Mouse (Mus musculus) CH12.LX (cell line): ENCODE measurements around the gene Med17. TPM values are rescaled to one million over a fixed set of nuclear protein-coding genes. Genes with fewer than 3 reads are reported as not detected.
"Not testable (repeated sequence)": the region's sequence is repeated elsewhere in the genome, so short reads cannot be mapped to it uniquely, and the experiment has no call there.

Experiments
- DNase-seq: peaks from one replicate; pipeline ENCODE4 v3.0.0-alpha.2; 2013; ENCODE audit errors: extremely low read depth
- H3K27ac ChIP-seq: 2 replicates; pipeline ENCODE4 v1.5.1; 2012; ENCODE audit warnings: low read depth, mild to moderate bottlenecking, control low read depth, moderate library complexity; ENCODE audit not compliant: insufficient read depth
- H3K27me3 ChIP-seq: replicated peaks from 2 replicates; pipeline ENCODE3; 2012; ENCODE audit warnings: inconsistent platforms
- H3K36me3 ChIP-seq, 2 experiments: replicated peaks in 1 of 2; 2 replicates each; pipeline versions ENCODE3 to v1.6.1; 2012; ENCODE audit warnings: inconsistent platforms in 1 of 2, low read length in 1 of 2, mild to moderate bottlenecking in 1 of 2, mixed read lengths in 1 of 2, moderate library complexity in 1 of 2; ENCODE audit not compliant: control insufficient read depth in 1 of 2, insufficient read depth in 1 of 2
- H3K4me1 ChIP-seq, 2 experiments: 2 replicates each; pipeline ENCODE4 v1.6.1; 2012; ENCODE audit warnings: inconsistent platforms in 1 of 2, moderate library complexity in 1 of 2; ENCODE audit not compliant: insufficient read depth in 2 of 2, control insufficient read depth in 1 of 2
- H3K4me2 ChIP-seq: 2 replicates; pipeline ENCODE4 v1.6.1; 2012; ENCODE audit warnings: low read depth, mild to moderate bottlenecking, control low read depth; ENCODE audit not compliant: poor library complexity, insufficient read depth, severe bottlenecking
- H3K4me3 ChIP-seq, 3 experiments: fragments of 150-350 bp in 1 of 3; sonication (generic) in 1 of 3; replicated peaks in 1 of 3; 2 replicates each; pipeline versions ENCODE3 to v1.5.1; 2011 to 2012; ENCODE audit warnings: low read depth in 2 of 3, low read length in 2 of 3, mild to moderate bottlenecking in 2 of 3, moderate library complexity in 2 of 3, control low read depth in 1 of 3, improper control_type of control experiment in 1 of 3, inconsistent platforms in 1 of 3, mixed read lengths in 1 of 3; ENCODE audit not compliant: poor library complexity in 1 of 3
- H3K79me2 ChIP-seq: replicated peaks from 2 replicates; pipeline ENCODE4 v1.6.1; 2012; ENCODE audit warnings: mild to moderate bottlenecking, moderate library complexity; ENCODE audit not compliant: control insufficient read depth, poor library complexity, insufficient read depth, severe bottlenecking; ENCODE audit errors: extremely low read depth
- H3K9ac ChIP-seq: 2 replicates; pipeline ENCODE4 v1.6.1; 2012; ENCODE audit warnings: low read depth, mild to moderate bottlenecking, control low read depth, moderate library complexity; ENCODE audit not compliant: insufficient read depth
- H3K9me3 ChIP-seq: replicated peaks from 2 replicates; pipeline ENCODE3; 2012; ENCODE audit warnings: low read length, inconsistent platforms, mixed read lengths
- CHD1 ChIP-seq: IDR thresholded peaks from 2 replicates; pipeline ENCODE4 v1.6.1; 2012; ENCODE audit warnings: low read depth, low read length, improper control_type of control experiment, inconsistent platforms
- CHD2 ChIP-seq: IDR thresholded peaks from 2 replicates; pipeline ENCODE4 v1.6.1; 2011; ENCODE audit warnings: low read length, improper control_type of control experiment
- CTCF ChIP-seq, 2 experiments: IDR thresholded peaks in 1 of 2; conservative IDR thresholded peaks in 1 of 2; 2 replicates each; pipeline ENCODE4 v1.5.1; 2011 to 2012; ENCODE audit warnings: low read depth in 2 of 2, low read length in 2 of 2, improper control_type of control experiment in 1 of 2, inconsistent platforms in 1 of 2, mild to moderate bottlenecking in 1 of 2, moderate library complexity in 1 of 2
- GABPA ChIP-seq: IDR thresholded peaks from 2 replicates; pipeline ENCODE4 v1.6.1; 2012; ENCODE audit warnings: low read depth, low read length, improper control_type of control experiment, inconsistent platforms; ENCODE audit not compliant: insufficient replicate concordance
- JUN ChIP-seq: IDR thresholded peaks from 2 replicates; pipeline ENCODE4 v1.6.1; 2011; ENCODE audit warnings: low read depth, mild to moderate bottlenecking, low read length, improper control_type of control experiment, moderate library complexity; ENCODE audit not compliant: insufficient read depth
- MYC ChIP-seq: IDR thresholded peaks from 2 replicates; pipeline ENCODE4 v1.6.1; 2011; ENCODE audit warnings: low read depth, mild to moderate bottlenecking, improper control_type of control experiment, low read length
- NELFE ChIP-seq: IDR thresholded peaks from 2 replicates; pipeline ENCODE4 v1.6.1; 2011; ENCODE audit warnings: low read depth, low read length, improper control_type of control experiment
- PAX5 ChIP-seq: IDR thresholded peaks from 2 replicates; pipeline ENCODE4 v1.6.1; 2012; ENCODE audit warnings: low read length, inconsistent platforms, mixed read lengths
- POLR2A ChIP-seq: IDR thresholded peaks from 2 replicates; pipeline ENCODE4 v1.6.1; 2011; ENCODE audit warnings: low read depth, mild to moderate bottlenecking, improper control_type of control experiment, low read length
- POLR2AphosphoS2 ChIP-seq: IDR thresholded peaks from 2 replicates; pipeline ENCODE4 v1.6.1; 2011; ENCODE audit warnings: low read depth, low read length, improper control_type of control experiment
- SIN3A ChIP-seq: IDR thresholded peaks from 2 replicates; pipeline ENCODE4 v1.6.1; 2012; ENCODE audit warnings: low read length, improper control_type of control experiment, inconsistent platforms
- TCF12 ChIP-seq: IDR thresholded peaks from 2 replicates; pipeline ENCODE4 v1.6.1; 2014; ENCODE audit warnings: low read depth, mild to moderate bottlenecking, inconsistent platforms, low read length, improper control_type of control experiment
- ZMIZ1 ChIP-seq: IDR thresholded peaks from 2 replicates; pipeline ENCODE4 v1.6.1; 2012; ENCODE audit warnings: low read depth, mild to moderate bottlenecking, inconsistent platforms, low read length, improper control_type of control experiment
- dilution Hi-C: fragments of 300-500 bp; cut with MboI; formaldehyde crosslinking; loops from 2 replicates; pipeline ENCODE4 v1.14.3; 2020; ENCODE audit warnings: low sequenced_read_pairs; ENCODE audit not compliant: extremely low pct_unique_long_range_greater_than_20kb, extremely low pct_ligation_motif_present
- in situ Hi-C: fragments of 300-500 bp; cut with MboI; formaldehyde crosslinking; loops from 3 replicates; pipeline ENCODE4 v1.14.3; 2019; ENCODE audit warnings: low sequenced_read_pairs, low pct_ligation_motif_present, low pct_unique_long_range_greater_than_20kb, mixed read lengths
- polyA plus RNA-seq: library from polyadenylated mRNA; unstranded; fragments of >175 nt; gene quantifications from 2 replicates; pipeline ENCODE4 v1.2.1, GENCODE M21; 2012; ENCODE audit warnings: low read depth; ENCODE audit not compliant: insufficient read length
- total RNA-seq, 2 experiments: library from RNA; depleted of rRNA; stranded (reverse); fragments of 300-350 nt in 1 of 2; fragments of >200 nt in 1 of 2; gene quantifications; 2 replicates each; pipeline ENCODE4 v1.2.3; 2012 to 2014

Gene Med17
- total and polyA plus RNA-seq, 3 experiments, result 39.7 to 59.8 (median 57.0) TPM

DNA sequence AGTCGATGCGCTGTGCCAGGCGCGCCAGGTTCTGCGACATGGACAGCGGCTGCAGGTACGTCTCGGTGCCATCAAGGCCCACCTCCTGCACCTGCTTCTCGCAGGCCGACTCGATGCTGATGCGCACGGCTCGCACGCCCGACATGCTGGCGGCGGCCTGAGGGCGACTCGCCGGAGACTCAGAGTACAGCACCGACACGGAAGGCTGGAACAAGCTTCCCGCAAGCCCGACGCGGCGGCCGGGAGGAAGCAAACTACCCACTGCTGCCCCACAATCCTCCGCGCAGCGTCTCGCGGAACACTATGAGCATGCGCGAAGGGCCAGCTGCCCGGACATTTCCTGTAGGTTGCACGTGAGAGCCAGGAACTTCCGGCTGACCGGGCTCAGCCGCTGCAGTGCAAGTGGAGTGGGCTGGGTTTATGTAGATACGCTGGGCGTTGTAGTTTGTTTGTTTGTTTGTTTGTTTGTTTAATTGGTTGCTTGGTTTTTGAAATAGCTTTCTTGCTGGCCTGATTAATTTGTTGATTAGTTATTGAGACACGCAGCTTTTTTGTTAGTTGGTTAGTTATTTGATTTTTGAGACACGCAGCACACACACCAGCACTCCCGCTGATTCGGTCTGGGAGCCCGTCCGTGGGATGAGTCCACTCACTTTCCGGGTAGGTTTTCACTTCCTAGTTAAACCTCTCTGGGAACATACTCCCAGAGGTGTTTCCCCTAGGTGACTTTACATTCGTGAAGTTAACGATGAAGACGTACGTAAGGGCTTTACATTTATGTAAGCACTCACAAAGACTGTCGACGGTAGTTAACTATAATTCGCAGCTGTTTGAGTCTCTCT lies at the start of gene Med17 (continued):
- TF ChIP-seq CTCF (conservative IDR thresholded peaks at IDR 0.05 in 1 of 2, IDR thresholded peaks at IDR 0.05 in 1 of 2; ENCODE audit: low read depth in 2 of 2, low read length in 2 of 2), result no peak
- TF ChIP-seq, all 38 proteins: peak for 20

DNA sequence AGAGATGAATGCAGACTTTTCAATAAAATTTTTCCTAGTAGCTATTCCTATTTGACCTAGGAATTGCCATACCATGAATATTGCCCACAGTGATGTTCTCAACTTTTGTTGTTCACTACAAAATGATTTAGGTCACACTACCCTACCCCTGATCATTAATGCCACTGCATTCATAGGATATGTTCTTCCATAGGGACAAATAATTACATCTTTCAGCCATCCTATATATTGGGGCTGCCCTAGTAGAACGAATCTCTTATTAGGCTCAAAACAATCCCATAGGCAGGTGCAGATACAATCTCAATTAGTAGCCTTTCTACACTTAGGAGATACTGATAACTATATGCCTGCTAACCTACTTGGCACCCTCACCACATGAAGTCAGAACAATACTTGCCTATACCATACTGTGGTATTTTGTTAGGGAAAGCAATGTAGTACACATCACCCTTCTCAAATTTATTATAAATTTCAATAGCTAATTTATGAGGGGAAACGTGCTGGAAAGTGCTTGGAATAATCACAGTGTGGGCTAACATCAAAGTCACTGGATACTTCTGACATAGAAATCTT lies 38.5 kb upstream of the Med17 start:
- dilution Hi-C loops, result no loop called here
- Histone ChIP-seq H3K27me3 (no peaks in the 10 kb centered on the region), H3K4me1 (peaks cover 0 to 2% of the 10 kb centered on the region in 2 experiments; a peak in 1 of 4 replicates), H3K79me2 (peaks cover 7% of the 10 kb centered on the region), H3K4me3 (no peak overlapping the region), H3K27ac (no peak overlapping the region), H3K36me3 (peaks cover 54 to 74% of the 10 kb centered on the region in 2 experiments), H3K9ac (no peak overlapping the region), H3K9me3 (no peaks in the 10 kb centered on the region), H3K4me2 (no peak overlapping the region)
- no peak for DNase-seq
- in situ Hi-C loops, result no loop called here
- peak; percentile 54; the same call in 1 of the 2 replicates for TF ChIP-seq CHD2
- TF ChIP-seq CHD1, result no peak
- TF ChIP-seq JUN, result no peak
- peak; percentile 73 for TF ChIP-seq ZMIZ1
- TF ChIP-seq GABPA, result no peak
- TF ChIP-seq POLR2A, result no peak
- no peak for TF ChIP-seq PAX5
- TF ChIP-seq MYC, result 0 out of 2 replicates have a peak, but pooled peaks have one; percentile 7
- TF ChIP-seq POLR2AphosphoS2, result peak; percentile 14

DNA sequence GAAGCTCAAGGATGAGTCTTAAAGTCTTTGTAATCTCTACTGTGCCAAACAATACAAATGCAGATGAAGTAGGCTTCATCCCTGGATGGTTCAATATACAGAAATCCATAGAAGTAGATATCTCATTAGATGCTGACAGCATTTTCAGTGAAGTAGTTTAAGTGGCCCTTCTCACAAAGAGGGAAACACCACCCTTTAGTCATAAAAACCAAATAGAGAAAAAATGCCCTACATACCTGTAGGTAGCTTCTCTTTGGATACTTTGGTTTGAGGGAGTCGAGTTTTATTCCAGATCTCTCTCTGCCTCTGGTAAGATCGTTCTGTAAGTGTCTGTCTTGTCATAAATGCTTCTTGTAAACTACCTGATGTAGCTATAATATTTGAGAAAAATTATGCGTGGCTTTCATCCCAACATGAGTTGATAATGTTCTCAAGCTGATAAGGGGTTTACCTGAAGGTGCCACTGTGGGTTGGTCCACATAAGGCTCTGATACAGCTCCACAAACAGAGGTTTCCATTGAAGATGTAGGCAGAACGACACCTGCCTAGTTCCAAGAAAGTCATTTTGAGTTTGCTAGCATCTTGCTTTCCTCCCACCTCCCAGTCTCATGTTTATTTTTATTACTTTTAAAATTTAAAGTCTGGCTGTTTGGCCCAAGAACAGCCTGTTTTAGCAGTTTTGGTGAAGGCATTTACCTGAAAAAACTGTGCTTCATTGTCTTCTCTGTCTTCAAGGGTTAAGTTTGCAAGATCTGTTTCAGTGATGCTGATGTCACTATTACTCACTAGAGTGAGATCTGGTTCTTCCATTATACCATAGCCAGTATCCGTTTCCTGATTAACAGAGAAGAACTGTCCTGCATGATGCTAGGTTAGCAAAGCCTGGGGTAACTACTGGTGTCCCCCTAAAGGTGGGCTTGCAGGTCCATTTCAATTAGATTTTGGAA lies 37.8 kb upstream of the Med17 start:
- no peaks in the 10 kb centered on the region for H3K9me3 ChIP-seq
- H3K4me1 ChIP-seq, result peaks cover 0 to 7% of the 10 kb centered on the region in 2 experiments; a peak in 1 of 4 replicates
- H3K27ac ChIP-seq, result no peak overlapping the region
- no peak for DNase-seq
- no peak overlapping the region for H3K9ac ChIP-seq
- dilution Hi-C loops (no loop called here), in situ Hi-C loops (no loop called here)
- no peak overlapping the region for H3K4me2 ChIP-seq
- peaks cover 53 to 74% of the 10 kb centered on the region in 2 experiments for H3K36me3 ChIP-seq
- no peak overlapping the region for H3K4me3 ChIP-seq
- H3K79me2 ChIP-seq, result peaks cover 11% of the 10 kb centered on the region
- TF ChIP-seq SIN3A (no peak), POLR2AphosphoS2 (peak; percentile 90), POLR2A (peak; percentile 57), NELFE (0 out of 2 replicates have a peak, but pooled peaks have one; percentile 12), TCF12 (no peak), ZMIZ1 (peak; percentile 40; the same call in 1 of the 2 replicates), GABPA (no peak), CHD2 (peak; percentile 8; the same call in 1 of the 2 replicates)
- TF ChIP-seq, all 38 proteins: peak for 5
- no peaks in the 10 kb centered on the region for H3K27me3 ChIP-seq

DNA sequence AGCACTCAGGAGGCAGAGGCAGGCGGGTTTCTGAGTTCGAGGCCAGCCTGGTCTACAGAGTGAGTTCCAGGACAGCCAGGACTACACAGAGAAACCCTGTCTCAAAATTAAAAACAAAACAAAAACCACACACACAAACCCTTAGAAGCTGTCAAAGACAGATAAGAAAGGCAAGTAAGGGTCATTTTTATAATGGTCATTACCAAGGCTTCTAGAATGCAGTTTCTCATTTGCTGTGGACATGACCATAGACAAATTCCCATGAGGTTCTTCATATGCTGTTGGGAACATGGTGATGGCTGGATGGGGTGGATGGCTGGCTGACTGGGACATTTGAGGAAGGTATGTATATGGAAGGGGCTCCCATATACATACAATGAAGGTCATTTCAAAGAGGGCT lies 36.6 kb upstream of the Med17 start:
- H3K27me3 ChIP-seq, in situ Hi-C loops, H3K9ac ChIP-seq, H3K4me3 ChIP-seq, dilution Hi-C loops, H3K9me3 ChIP-seq, H3K4me2 ChIP-seq, H3K27ac ChIP-seq, DNase-seq: not testable (repeated sequence)
- peaks cover 0 to 18% of the 10 kb centered on the region in 2 experiments; a peak in 1 of 4 replicates for H3K4me1 ChIP-seq
- peaks cover 19% of the 10 kb centered on the region for H3K79me2 ChIP-seq
- H3K36me3 ChIP-seq, result peaks cover 52 to 74% of the 10 kb centered on the region in 2 experiments
